In the genomic region with DNA sequence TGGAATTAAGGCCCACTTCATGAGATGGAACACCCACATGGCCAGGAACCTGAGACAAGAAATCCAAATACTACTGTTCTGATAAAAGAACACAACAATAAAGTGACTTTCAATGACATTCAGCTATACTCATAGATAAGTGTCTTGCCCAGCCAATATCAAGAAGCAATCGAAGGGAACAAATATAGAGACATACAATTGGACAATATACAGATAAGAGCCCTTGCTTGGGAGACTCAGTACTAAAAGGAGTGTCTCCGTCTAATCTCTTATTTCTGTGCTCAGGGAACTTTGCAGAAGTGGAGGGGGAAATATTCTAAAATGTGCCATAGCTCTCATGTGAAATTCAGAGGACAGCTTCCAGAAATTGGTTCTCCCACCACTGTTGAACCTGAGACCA, we compare ENCODE assay signal across 30 mouse cellular contexts.
"Had no signal": no experiment of that assay in that cellular context is flagged by ENCODE, and none has a peak within 500 bp of the region (broad histone marks: within the 10 kb centered on the region; RNA-seq: fewer than 3 reads in every experiment).

No protein-coding gene starts in this region.

- DNase-seq: left cerebral cortex, postnatal 4 days; liver; liver, embryonic 13.5 days; liver, postnatal 0 days; lung, adult 18-20 months; lung, adult 2 months; lung, embryonic 14.5 days; lung, postnatal 10 days; lung, postnatal 14 days; lung, postnatal 36 days; lung, postnatal 4 days; midbrain, embryonic 14.5 days had no signal

- H3K4me1 ChIP-seq: limb, embryonic 10.5 days; limb, embryonic 12.5 days; limb, embryonic 13.5 days; limb, embryonic 15.5 days had no signal

- H3K27ac ChIP-seq: limb, embryonic 10.5 days; limb, embryonic 12.5 days; limb, embryonic 13.5 days; limb, embryonic 15.5 days; liver, embryonic 12.5 days; liver, embryonic 13.5 days; liver, embryonic 14.5 days; liver, embryonic 15.5 days; lung, embryonic 15.5 days; macrophage; midbrain, embryonic 10.5 days; midbrain, embryonic 12.5 days; midbrain, embryonic 13.5 days; midbrain, embryonic 15.5 days; neural tube, embryonic 12.5 days had no signal

- H3K9ac ChIP-seq: limb, embryonic 12.5 days; limb, embryonic 13.5 days; limb, embryonic 15.5 days; liver, embryonic 12.5 days; liver, embryonic 13.5 days; liver, embryonic 14.5 days; liver, embryonic 15.5 days; liver, postnatal 0 days; lung, embryonic 14.5 days; lung, embryonic 15.5 days; midbrain, embryonic 12.5 days; midbrain, embryonic 13.5 days; midbrain, embryonic 15.5 days; neural tube, embryonic 12.5 days had no signal

- ATAC-seq: liver, embryonic 12.5 days; liver, postnatal 0 days; lung, postnatal 0 days; midbrain, embryonic 13.5 days; midbrain, embryonic 15.5 days; midbrain, embryonic 16.5 days had no signal

- H3K36me3 ChIP-seq: limb, embryonic 15.5 days; liver, embryonic 13.5 days; midbrain, embryonic 13.5 days; midbrain, embryonic 15.5 days; neural tube, embryonic 12.5 days had no signal

- H3K27me3 ChIP-seq: limb, embryonic 12.5 days; limb, embryonic 13.5 days; limb, embryonic 15.5 days; liver, embryonic 12.5 days; liver, embryonic 13.5 days; liver, embryonic 15.5 days; lung, embryonic 15.5 days; megakaryocyte, embryonic 14.5 days; midbrain, embryonic 12.5 days; midbrain, embryonic 13.5 days; midbrain, embryonic 15.5 days; neural tube, embryonic 12.5 days had no signal

- H3K4me3 ChIP-seq: limb, embryonic 10.5 days; limb, embryonic 12.5 days; limb, embryonic 13.5 days; limb, embryonic 15.5 days; liver, embryonic 12.5 days; liver, embryonic 13.5 days; liver, embryonic 15.5 days; lung, embryonic 15.5 days; megakaryocyte, embryonic 14.5 days; midbrain, embryonic 10.5 days; midbrain, embryonic 12.5 days; midbrain, embryonic 13.5 days; midbrain, embryonic 15.5 days; myocyte; neural tube, embryonic 12.5 days had no signal

- H3K9me3 ChIP-seq: limb, embryonic 10.5 days; limb, embryonic 12.5 days; limb, embryonic 13.5 days; limb, embryonic 15.5 days; liver, embryonic 12.5 days; liver, embryonic 13.5 days; liver, embryonic 15.5 days; lung, embryonic 15.5 days; megakaryocyte, embryonic 14.5 days; midbrain, embryonic 10.5 days; midbrain, embryonic 12.5 days; midbrain, embryonic 13.5 days; midbrain, embryonic 15.5 days; neural tube, embryonic 12.5 days had no signal
